Mouse (Mus musculus): ENCODE data around the gene Golga4. TPM values are rescaled to one million over a fixed set of nuclear protein-coding genes. Genes with fewer than 3 reads are reported as not detected.

The Golga4 gene
- polyA plus RNA-seq, 1 experiment, result 7.2 TPM

GRCm38 (mm10) chr9:118520011-118520410 lies 13.9 kb downstream of the Golga4 start:
- Histone ChIP-seq H3K27me3 (ENCODE audit: control insufficient read depth, insufficient read depth, low read length) (no peaks in the 10 kb centered on the region), H3K27ac (ENCODE audit: insufficient read depth, low read length) (no peak overlapping the region), H3K36me3 (ENCODE audit: control insufficient read depth, insufficient read depth, low read length) (peaks cover 13% of the 10 kb centered on the region), H3K4me1 (ENCODE audit: control insufficient read depth, insufficient read depth, insufficient read length) (no peaks in the 10 kb centered on the region), H3K4me3 (ENCODE audit: extremely low read depth, insufficient read depth, insufficient read length) (no peak overlapping the region)
- WGBS, result 87% methylated on average over 8 of the region's 8 CpGs
- TF ChIP-seq CTCF (IDR thresholded peaks at IDR 0.05; ENCODE audit: extremely low read depth, insufficient read depth, insufficient read length, insufficient replicate concordance) (no peak), POLR2A (IDR thresholded peaks at IDR 0.05; ENCODE audit: low read depth, low read length) (no peak)
- DNase-seq (ENCODE audit: low read depth in 1 of 2, low spot score in 2 of 2), result no peak

GRCm38 (mm10) chr9:118520858-118521257 lies 14.8 kb downstream of the Golga4 start:
- Histone ChIP-seq H3K27ac (ENCODE audit: insufficient read depth, low read length) (no peak overlapping the region), H3K27me3 (ENCODE audit: control insufficient read depth, insufficient read depth, low read length) (no peaks in the 10 kb centered on the region), H3K4me3 (ENCODE audit: extremely low read depth, insufficient read depth, insufficient read length) (no peak overlapping the region), H3K4me1 (ENCODE audit: control insufficient read depth, insufficient read depth, insufficient read length) (no peaks in the 10 kb centered on the region), H3K36me3 (ENCODE audit: control insufficient read depth, insufficient read depth, low read length) (peaks cover 10% of the 10 kb centered on the region)
- WGBS, result 79% methylated on average over 3 of the region's 3 CpGs
- DNase-seq (ENCODE audit: low read depth in 1 of 2, low spot score in 2 of 2), result no peak
- no peak for TF ChIP-seq CTCF (IDR thresholded peaks at IDR 0.05; ENCODE audit: extremely low read depth, insufficient read depth, insufficient read length, insufficient replicate concordance)
- TF ChIP-seq POLR2A (IDR thresholded peaks at IDR 0.05; ENCODE audit: low read depth, low read length), result no peak

- Histone ChIP-seq H3K4me3 (ENCODE audit: extremely low read depth, insufficient read depth, insufficient read length) (no peak overlapping the region), H3K27ac (ENCODE audit: insufficient read depth, low read length) (no peak overlapping the region), H3K27me3 (ENCODE audit: control insufficient read depth, insufficient read depth, low read length) (no peaks in the 10 kb centered on the region), H3K4me1 (ENCODE audit: control insufficient read depth, insufficient read depth, insufficient read length) (no peaks in the 10 kb centered on the region), H3K36me3 (ENCODE audit: control insufficient read depth, insufficient read depth, low read length) (peaks cover 10% of the 10 kb centered on the region)
- WGBS, result 95% methylated on average over 8 of the region's 8 CpGs
- TF ChIP-seq CTCF (IDR thresholded peaks at IDR 0.05; ENCODE audit: extremely low read depth, insufficient read depth, insufficient read length, insufficient replicate concordance) (no peak), POLR2A (IDR thresholded peaks at IDR 0.05; ENCODE audit: low read depth, low read length) (no peak)
- DNase-seq (ENCODE audit: low read depth in 1 of 2, low spot score in 2 of 2), result no peak
Observed at GRCm38 (mm10) chr9:118521659-118522058, 15.6 kb downstream of the Golga4 start.

- no peaks in the 10 kb centered on the region for H3K4me1 ChIP-seq (ENCODE audit: control insufficient read depth, insufficient read depth, insufficient read length)
- 96% methylated on average over 11 of the region's 11 CpGs for WGBS
- no peak overlapping the region for H3K4me3 ChIP-seq (ENCODE audit: extremely low read depth, insufficient read depth, insufficient read length)
- DNase-seq (ENCODE audit: low read depth in 1 of 2, low spot score in 2 of 2), result no peak
- H3K27ac ChIP-seq (ENCODE audit: insufficient read depth, low read length), result no peak overlapping the region
- TF ChIP-seq POLR2A (IDR thresholded peaks at IDR 0.05; ENCODE audit: low read depth, low read length) (no peak), CTCF (IDR thresholded peaks at IDR 0.05; ENCODE audit: extremely low read depth, insufficient read depth, insufficient read length, insufficient replicate concordance) (no peak)
- H3K36me3 ChIP-seq (ENCODE audit: control insufficient read depth, insufficient read depth, low read length), result peaks cover 19% of the 10 kb centered on the region
- H3K27me3 ChIP-seq (ENCODE audit: control insufficient read depth, insufficient read depth, low read length), result no peaks in the 10 kb centered on the region
Observed at GRCm38 (mm10) chr9:118523738-118524137, 17.7 kb downstream of the Golga4 start.

- 96% methylated on average over 18 of the region's 18 CpGs for WGBS
- Histone ChIP-seq H3K4me3 (ENCODE audit: extremely low read depth, insufficient read depth, insufficient read length) (no peak overlapping the region), H3K27ac (ENCODE audit: insufficient read depth, low read length) (no peak overlapping the region), H3K27me3 (ENCODE audit: control insufficient read depth, insufficient read depth, low read length) (no peaks in the 10 kb centered on the region), H3K4me1 (ENCODE audit: control insufficient read depth, insufficient read depth, insufficient read length) (no peaks in the 10 kb centered on the region), H3K36me3 (ENCODE audit: control insufficient read depth, insufficient read depth, low read length) (peaks cover 31% of the 10 kb centered on the region)
- DNase-seq (ENCODE audit: low read depth in 1 of 2, low spot score in 2 of 2), result no peak
- TF ChIP-seq POLR2A (IDR thresholded peaks at IDR 0.05; ENCODE audit: low read depth, low read length) (no peak), CTCF (IDR thresholded peaks at IDR 0.05; ENCODE audit: extremely low read depth, insufficient read depth, insufficient read length, insufficient replicate concordance) (no peak)
Observed at GRCm38 (mm10) chr9:118527056-118527455, 21.0 kb downstream of the Golga4 start.

- Histone ChIP-seq H3K27me3 (ENCODE audit: control insufficient read depth, insufficient read depth, low read length) (no peaks in the 10 kb centered on the region), H3K36me3 (ENCODE audit: control insufficient read depth, insufficient read depth, low read length) (peaks cover 29% of the 10 kb centered on the region), H3K4me1 (ENCODE audit: control insufficient read depth, insufficient read depth, insufficient read length) (no peaks in the 10 kb centered on the region), H3K4me3 (ENCODE audit: extremely low read depth, insufficient read depth, insufficient read length) (no peak overlapping the region), H3K27ac (ENCODE audit: insufficient read depth, low read length) (no peak overlapping the region)
- no peak for TF ChIP-seq CTCF (IDR thresholded peaks at IDR 0.05; ENCODE audit: extremely low read depth, insufficient read depth, insufficient read length, insufficient replicate concordance)
- TF ChIP-seq POLR2A (IDR thresholded peaks at IDR 0.05; ENCODE audit: low read depth, low read length), result no peak
- WGBS, result 95% methylated on average over 3 of the region's 3 CpGs
- no peak for DNase-seq (ENCODE audit: low read depth in 1 of 2, low spot score in 2 of 2)
Observed at GRCm38 (mm10) chr9:118529783-118530182, 23.7 kb downstream of the Golga4 start.

GRCm38 (mm10) chr9:118530679-118531078 lies 24.6 kb downstream of the Golga4 start:
- WGBS, result 85% methylated on average over 6 of the region's 6 CpGs
- Histone ChIP-seq H3K36me3 (ENCODE audit: control insufficient read depth, insufficient read depth, low read length) (peaks cover 32% of the 10 kb centered on the region), H3K27ac (ENCODE audit: insufficient read depth, low read length) (no peak overlapping the region), H3K27me3 (ENCODE audit: control insufficient read depth, insufficient read depth, low read length) (no peaks in the 10 kb centered on the region), H3K4me3 (ENCODE audit: extremely low read depth, insufficient read depth, insufficient read length) (no peak overlapping the region), H3K4me1 (ENCODE audit: control insufficient read depth, insufficient read depth, insufficient read length) (no peaks in the 10 kb centered on the region)
- TF ChIP-seq CTCF (IDR thresholded peaks at IDR 0.05; ENCODE audit: extremely low read depth, insufficient read depth, insufficient read length, insufficient replicate concordance) (no peak), POLR2A (IDR thresholded peaks at IDR 0.05; ENCODE audit: low read depth, low read length) (no peak)
- DNase-seq (ENCODE audit: low read depth in 1 of 2, low spot score in 2 of 2), result no peak

Measured in spleen, adult 2 months (tissue).